Mouse (Mus musculus): ENCODE data around the gene BC049352. TPM values are rescaled to one million over a fixed set of nuclear protein-coding genes. Genes with fewer than 3 reads are reported as not detected.
A peak's percentile ranks its signal among the peaks of the same experiment; 100 is the strongest.

BC049352 gene
- total RNA-seq, 1 experiment = not detected

- Histone ChIP-seq H3K27ac (ENCODE audit: insufficient read depth, low read depth, low read length, poor library complexity, severe bottlenecking) (no peak overlapping the region), H3K4me3 (ENCODE audit: insufficient read depth in 1 of 2, low read depth in 1 of 2, low read length in 2 of 2, poor library complexity in 1 of 2, severe bottlenecking in 1 of 2) (no peak overlapping the region), H3K4me1 (ENCODE audit: control insufficient read depth in 2 of 2, insufficient read depth in 2 of 2, low read length in 2 of 2, poor library complexity in 1 of 2) (no peaks in the 10 kb centered on the region), H3K9me3 (ENCODE audit: control insufficient read depth, insufficient read depth, low read depth, low read length) (no peaks in the 10 kb centered on the region), H3K9ac (ENCODE audit: insufficient read depth, low read depth, low read length, poor library complexity, severe bottlenecking) (no peak overlapping the region), H3K36me3 (ENCODE audit: control insufficient read depth, insufficient read depth, low read length, poor library complexity, severe bottlenecking) (no peaks in the 10 kb centered on the region)
- in situ Hi-C loops (cut with MboI; ENCODE audit: low sequenced_read_pairs in 2 of 2, unreplicated experiment in 2 of 2) = no loop called here
- TF ChIP-seq ZC3H11A (IDR thresholded peaks at IDR 0.05; ENCODE audit: borderline replicate concordance, low read depth, low read length) (no peak), ZNF384 (IDR thresholded peaks at IDR 0.05; ENCODE audit: low read depth, low read length) (no peak), MAFK (IDR thresholded peaks at IDR 0.05; ENCODE audit: insufficient read depth, low read depth, low read length) (no peak), CHD2 (IDR thresholded peaks at IDR 0.05; ENCODE audit: low read depth, low read length) (no peak), HCFC1 (IDR thresholded peaks at IDR 0.05; ENCODE audit: borderline replicate concordance, insufficient read depth, low read length) (no peak)
- no peak for DNase-seq (ENCODE audit: low read depth, low spot score)
These were observed 109.8 kb downstream of the BC049352 start for GRCm38 (mm10) chr9:45291481-45292168.

- TF ChIP-seq ZC3H11A (IDR thresholded peaks at IDR 0.05; ENCODE audit: borderline replicate concordance, low read depth, low read length) = no peak
- TF ChIP-seq ZNF384 (IDR thresholded peaks at IDR 0.05; ENCODE audit: low read depth, low read length) = no peak
- no peak for TF ChIP-seq HCFC1 (IDR thresholded peaks at IDR 0.05; ENCODE audit: borderline replicate concordance, insufficient read depth, low read length)
- TF ChIP-seq CHD2 (IDR thresholded peaks at IDR 0.05; ENCODE audit: low read depth, low read length) = no peak
- TF ChIP-seq MAFK (IDR thresholded peaks at IDR 0.05; ENCODE audit: insufficient read depth, low read depth, low read length) = no peak
- in situ Hi-C loops (cut with MboI; ENCODE audit: low sequenced_read_pairs in 2 of 2, unreplicated experiment in 2 of 2) = no loop called here
- peak overlapping the region; percentile 19; the same call in 1 of the 2 replicates for H3K27ac ChIP-seq (ENCODE audit: insufficient read depth, low read depth, low read length, poor library complexity, severe bottlenecking)
- DNase-seq (ENCODE audit: low read depth, low spot score) = no peak
- H3K4me3 ChIP-seq (ENCODE audit: insufficient read depth in 1 of 2, low read depth in 1 of 2, low read length in 2 of 2, poor library complexity in 1 of 2, severe bottlenecking in 1 of 2) = no peak overlapping the region
- no peaks in the 10 kb centered on the region for H3K9me3 ChIP-seq (ENCODE audit: control insufficient read depth, insufficient read depth, low read depth, low read length)
- H3K36me3 ChIP-seq (ENCODE audit: control insufficient read depth, insufficient read depth, low read length, poor library complexity, severe bottlenecking) = no peaks in the 10 kb centered on the region
- H3K4me1 ChIP-seq (ENCODE audit: control insufficient read depth in 2 of 2, insufficient read depth in 2 of 2, low read length in 2 of 2, poor library complexity in 1 of 2) = no peaks in the 10 kb centered on the region
- no peak overlapping the region for H3K9ac ChIP-seq (ENCODE audit: insufficient read depth, low read depth, low read length, poor library complexity, severe bottlenecking)
These were observed 112.6 kb downstream of the BC049352 start for GRCm38 (mm10) chr9:45294210-45295011.

- Histone ChIP-seq H3K27ac (ENCODE audit: insufficient read depth, low read depth, low read length, poor library complexity, severe bottlenecking) (no peak overlapping the region), H3K4me3 (ENCODE audit: insufficient read depth in 1 of 2, low read depth in 1 of 2, low read length in 2 of 2, poor library complexity in 1 of 2, severe bottlenecking in 1 of 2) (no peak overlapping the region), H3K4me1 (ENCODE audit: control insufficient read depth in 2 of 2, insufficient read depth in 2 of 2, low read length in 2 of 2, poor library complexity in 1 of 2) (peaks cover 1 to 8% of the 10 kb centered on the region in 2 experiments; a peak in 1 of 4 replicates), H3K9me3 (ENCODE audit: control insufficient read depth, insufficient read depth, low read depth, low read length) (no peaks in the 10 kb centered on the region), H3K36me3 (ENCODE audit: control insufficient read depth, insufficient read depth, low read length, poor library complexity, severe bottlenecking) (no peaks in the 10 kb centered on the region), H3K9ac (ENCODE audit: insufficient read depth, low read depth, low read length, poor library complexity, severe bottlenecking) (no peak overlapping the region)
- in situ Hi-C loops (cut with MboI; ENCODE audit: low sequenced_read_pairs in 2 of 2, unreplicated experiment in 2 of 2) = loop anchor here (5.0 to 10.0 kb wide), 3 partner anchors 85 to 115 kb away; no protein-coding TSS in a partner anchor
- peak; percentile 74; the same call in 1 of the 2 replicates for TF ChIP-seq ZC3H11A (IDR thresholded peaks at IDR 0.05; ENCODE audit: borderline replicate concordance, low read depth, low read length)
- no peak for TF ChIP-seq CHD2 (IDR thresholded peaks at IDR 0.05; ENCODE audit: low read depth, low read length)
- TF ChIP-seq ZNF384 (IDR thresholded peaks at IDR 0.05; ENCODE audit: low read depth, low read length) = no peak
- DNase-seq (ENCODE audit: low read depth, low spot score) = peak; percentile 72
These were observed 117.6 kb downstream of the BC049352 start for GRCm38 (mm10) chr9:45299231-45300006.

Other genes with a start within 250 kb of the BC049352 start
- 46.5 and 56.3 TPM in 2 replicates for gene Ube4a, start 216.4 kb upstream of the BC049352 start, total RNA-seq (2012; rRNA removed)
- gene Cd3g, start 201.6 kb upstream of the BC049352 start, total RNA-seq (2012; rRNA removed) = 0.27 TPM in 1 of 2 replicates, not detected in the other
- not detected in 2 replicates for gene Cd3d, start 200.2 kb upstream of the BC049352 start, total RNA-seq (2012; rRNA removed)
- gene Cd3e, start 172.4 kb upstream of the BC049352 start, total RNA-seq (2012; rRNA removed) = 3.2 and 4.0 TPM in 2 replicates
- gene Mpzl2, start 142.2 kb upstream of the BC049352 start, total RNA-seq (2012; rRNA removed) = 13.3 and 18.9 TPM in 2 replicates
- gene Mpzl3, start 126.8 kb upstream of the BC049352 start, total RNA-seq (2012; rRNA removed) = 5.0 and 5.2 TPM in 2 replicates
- gene Jaml, start 102.8 kb upstream of the BC049352 start, total RNA-seq (2012; rRNA removed) = 0.16 and 0.40 TPM in 2 replicates
- gene Scn2b, start 64.2 kb upstream of the BC049352 start, total RNA-seq (2012; rRNA removed) = 1.1 and 1.7 TPM in 2 replicates
- gene Scn4b, start 43.6 kb upstream of the BC049352 start, total RNA-seq (2012; rRNA removed) = 0.32 and 0.45 TPM in 2 replicates
- 0.32 and 0.36 TPM in 2 replicates for gene Tmprss4, start 22.1 kb downstream of the BC049352 start, total RNA-seq (2012; rRNA removed)
- gene Il10ra, start 87.1 kb downstream of the BC049352 start, total RNA-seq (2012; rRNA removed) = 0.13 TPM in 1 of 2 replicates, not detected in the other
- gene Tmprss13, start 137.1 kb downstream of the BC049352 start, total RNA-seq (2012; rRNA removed) = 0.22 and 0.90 TPM in 2 replicates
- gene Fxyd6, start 188.2 kb downstream of the BC049352 start, total RNA-seq (2012; rRNA removed) = 98.9 and 211 TPM in 2 replicates
- 2.2 and 2.5 TPM in 2 replicates for gene Fxyd2, start 217.7 kb downstream of the BC049352 start, total RNA-seq (2012; rRNA removed)
- gene Dscaml1, start 244.6 kb downstream of the BC049352 start, total RNA-seq (2012; rRNA removed) = 1.3 and 6.7 TPM in 2 replicates

Measured in ES-E14 (cell line).